Mouse (Mus musculus) ovary, postnatal 14 days (tissue): ENCODE measurements around the gene Tmem79.
"Not testable (repeated sequence)": the region's sequence is repeated elsewhere in the genome, so short reads cannot be mapped to it uniquely, and the experiment has no call there.

Experiments
- DNase-seq: peaks from one replicate; pipeline ENCODE4 v3.0.0; 2022; ENCODE audit warnings: low spot score

Gene Tmem79

DNA sequence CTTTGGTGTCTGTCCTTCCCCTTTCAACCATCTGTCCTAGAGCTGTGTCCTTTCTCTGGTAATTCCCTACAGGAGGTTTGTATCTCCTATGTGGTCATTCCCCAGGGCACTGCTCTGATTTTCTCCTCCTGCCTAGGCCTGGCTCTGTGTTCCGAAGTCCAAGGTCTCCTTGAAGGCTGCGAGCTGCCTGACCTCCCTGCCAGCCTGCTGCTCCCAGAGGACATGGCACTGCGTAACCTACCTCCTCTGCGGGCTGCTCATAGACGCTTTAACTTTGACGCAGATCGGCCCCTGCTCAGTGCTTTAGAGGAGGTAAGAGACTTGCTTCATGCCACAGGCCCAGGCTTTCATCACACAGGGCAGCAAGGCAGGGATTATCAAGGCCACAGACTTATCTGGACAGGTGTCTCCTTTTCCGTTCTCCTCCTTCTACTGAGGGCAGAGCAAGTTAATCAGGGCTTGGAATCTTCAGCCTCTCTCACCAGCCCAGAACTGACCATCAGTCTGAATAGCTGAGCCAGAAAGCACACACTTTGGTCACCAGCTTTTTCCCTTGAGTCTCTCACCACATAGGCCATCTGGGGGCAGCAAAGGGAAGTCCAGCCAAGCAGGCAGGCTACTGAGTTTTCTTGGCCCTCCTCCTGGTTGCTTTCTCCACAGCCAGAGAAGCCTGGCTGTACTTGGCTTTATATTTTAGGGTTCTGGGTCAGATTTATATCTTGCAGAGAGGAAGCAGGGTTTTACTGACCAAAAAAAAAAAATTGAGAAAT lies 18.6 kb upstream of the Tmem79 start:
- no peak for DNase-seq

DNA sequence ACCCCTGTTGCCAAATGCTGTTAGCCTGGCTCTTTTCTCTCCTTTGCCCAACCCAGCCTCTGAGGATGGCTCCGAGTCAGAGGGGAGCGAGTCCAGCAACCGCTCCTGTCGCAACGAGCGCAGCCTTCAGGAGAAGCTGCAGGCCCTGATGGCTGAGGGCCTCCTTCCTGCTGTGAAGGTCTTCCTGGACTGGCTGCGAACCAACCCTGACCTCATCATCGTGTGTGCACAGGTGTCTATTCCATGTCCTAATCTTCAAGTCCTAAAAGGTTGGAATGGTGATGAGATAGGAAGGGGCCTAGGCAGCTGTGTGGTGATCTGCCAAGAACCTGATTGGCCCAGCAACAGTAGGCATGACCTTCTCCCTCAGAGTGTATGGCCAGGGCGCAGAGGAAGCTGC lies 17.0 kb upstream of the Tmem79 start:
- DNase-seq = no peak

DNA sequence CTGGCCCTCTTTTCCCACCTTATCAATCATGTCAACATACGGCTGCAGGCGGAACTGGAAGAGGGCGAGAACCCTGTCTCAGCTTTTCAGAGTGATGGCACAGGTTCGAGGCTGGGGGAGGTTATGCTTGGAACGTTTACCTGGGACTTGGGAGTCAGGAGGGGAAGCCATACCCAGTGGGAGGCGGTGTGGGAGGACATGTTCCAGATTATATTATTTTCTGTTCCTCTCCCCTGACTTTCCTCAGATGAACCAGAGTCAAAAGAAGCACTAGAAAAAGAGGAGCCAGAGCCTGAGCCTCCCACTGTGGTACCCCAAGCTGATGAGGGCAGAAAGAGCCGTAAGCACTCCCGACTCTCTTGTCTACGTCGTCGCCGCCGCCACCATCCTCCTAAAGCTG lies 14.8 kb upstream of the Tmem79 start:
- DNase-seq = no peak

DNA sequence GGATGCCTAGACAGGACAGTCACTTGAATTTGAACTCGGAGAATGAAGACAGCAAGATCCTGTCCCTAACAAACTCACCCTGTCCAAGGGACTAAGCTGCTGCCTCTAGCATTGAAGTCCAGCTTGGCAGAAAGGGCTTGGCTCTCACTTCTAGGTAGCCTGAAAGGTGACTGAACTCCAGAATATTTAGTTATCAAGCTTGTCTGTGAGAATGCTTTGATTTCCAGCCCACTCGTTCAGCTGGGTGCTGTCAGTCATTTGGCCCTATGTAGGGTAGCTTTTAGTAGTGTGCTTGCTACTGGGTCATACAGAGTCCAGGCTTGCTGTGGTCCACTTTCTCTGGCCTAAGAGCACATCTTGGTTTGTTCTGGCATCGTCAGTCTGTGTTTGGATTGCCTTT lies 3.1 kb upstream of the Tmem79 start:
- no peak for DNase-seq

DNA sequence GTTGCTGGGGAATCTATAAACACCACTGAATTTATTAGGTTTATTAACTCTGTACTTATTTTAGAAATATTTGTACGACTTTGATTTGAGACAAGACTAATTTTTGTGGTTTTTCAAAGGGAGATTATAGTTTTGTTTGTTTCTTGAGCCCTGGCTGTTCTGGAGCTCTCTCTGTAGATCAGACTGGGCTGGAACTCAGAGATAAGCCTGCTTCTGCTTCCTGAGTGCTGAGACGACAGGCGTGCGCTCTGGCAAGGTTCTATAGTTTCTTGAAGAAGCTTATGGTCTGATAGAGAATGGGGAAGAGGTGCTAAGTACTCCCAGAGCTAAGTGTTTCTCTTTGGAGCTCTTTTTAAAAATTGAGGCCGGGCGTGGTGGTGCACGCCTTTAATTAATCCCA lies 2.4 kb upstream of the Tmem79 start:
- DNase-seq = no peak

DNA sequence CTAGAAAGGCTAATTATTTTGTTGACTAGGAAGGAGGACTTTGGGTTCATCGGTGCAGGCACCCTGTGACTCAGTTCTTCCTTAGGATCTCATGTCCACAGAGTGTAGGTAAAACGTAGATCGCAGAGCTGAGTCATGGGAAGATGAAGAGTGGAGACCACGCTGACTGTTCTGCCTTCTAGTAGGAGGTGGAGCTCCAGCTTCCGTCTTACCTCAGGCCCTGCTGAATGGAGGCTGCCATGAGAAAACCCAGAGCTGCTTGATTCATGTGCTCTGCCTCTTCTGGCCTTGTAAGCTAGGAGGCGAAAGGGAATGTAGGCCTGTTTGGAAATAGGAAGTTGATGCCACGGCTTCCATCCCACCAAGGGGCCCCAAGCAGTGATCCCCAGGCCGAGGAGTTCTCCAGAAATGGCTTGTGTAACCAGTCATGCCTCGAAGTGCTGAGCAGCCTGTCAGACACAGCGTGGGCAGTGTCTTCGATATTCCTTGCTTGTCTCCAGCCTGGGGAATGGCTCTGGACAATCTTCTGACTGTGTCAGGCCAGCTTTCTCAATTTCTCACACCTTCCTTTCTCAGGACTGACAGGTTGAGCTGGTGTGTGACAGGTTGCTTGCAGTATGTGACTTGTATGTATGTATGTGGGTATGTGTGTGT lies 1.5 kb upstream of the Tmem79 start:
- DNase-seq = no peak

DNA sequence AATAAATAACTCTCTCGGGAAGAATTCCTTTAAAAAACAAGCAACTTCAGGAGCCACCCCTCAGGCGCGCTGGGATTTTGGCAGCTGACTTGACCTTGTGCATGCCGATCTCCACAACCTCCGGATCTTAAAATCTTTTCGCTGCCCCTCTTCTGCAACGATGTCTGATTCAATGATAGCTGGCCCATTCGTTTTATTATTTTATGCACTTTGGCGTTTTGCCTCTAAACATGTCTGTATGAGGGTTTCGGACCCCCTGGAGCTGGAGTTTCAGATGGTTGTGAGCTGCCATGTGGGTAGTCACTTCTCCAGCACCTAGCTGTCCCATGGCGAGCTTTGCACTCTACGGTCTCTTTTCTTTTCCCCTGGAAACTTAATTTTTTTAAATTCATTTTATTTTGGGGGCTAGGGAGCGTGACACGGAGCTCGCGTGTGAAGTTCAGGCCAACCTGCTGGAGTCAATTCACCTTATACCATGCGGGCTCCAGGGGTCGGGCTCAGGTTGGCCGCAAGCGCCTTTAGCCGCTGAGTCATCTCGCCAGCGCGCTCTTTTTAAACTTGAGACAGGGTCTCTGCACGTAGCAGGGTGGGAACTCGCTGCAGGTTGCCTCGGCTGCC lies 403 bp downstream of the Tmem79 start:
- no peak for DNase-seq

DNA sequence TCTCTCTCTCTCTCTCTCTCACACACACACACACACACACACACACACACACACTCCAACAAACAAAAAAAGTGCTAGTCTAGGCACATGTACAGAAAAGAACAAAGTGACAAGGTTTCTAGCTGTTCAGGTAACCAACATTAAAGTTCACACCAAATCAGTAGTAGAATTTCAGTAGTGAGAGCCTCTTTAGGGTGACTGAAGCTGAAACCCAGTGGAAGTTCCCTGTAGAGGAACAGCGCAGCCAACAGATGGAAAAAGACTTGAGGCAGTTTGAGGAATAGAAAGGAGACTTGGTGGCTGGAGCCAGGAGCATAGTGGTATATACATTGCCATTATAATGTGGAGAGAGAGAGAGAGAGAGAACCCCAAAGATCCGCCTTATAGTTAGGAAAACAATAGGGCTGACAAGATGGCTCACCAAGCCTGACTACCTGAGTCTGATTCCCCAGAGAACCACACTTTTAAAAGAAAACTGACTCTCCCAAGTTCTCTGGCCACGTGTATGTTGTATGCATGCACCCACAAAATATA lies 979 bp downstream of the Tmem79 start:
- DNase-seq = no peak

DNA sequence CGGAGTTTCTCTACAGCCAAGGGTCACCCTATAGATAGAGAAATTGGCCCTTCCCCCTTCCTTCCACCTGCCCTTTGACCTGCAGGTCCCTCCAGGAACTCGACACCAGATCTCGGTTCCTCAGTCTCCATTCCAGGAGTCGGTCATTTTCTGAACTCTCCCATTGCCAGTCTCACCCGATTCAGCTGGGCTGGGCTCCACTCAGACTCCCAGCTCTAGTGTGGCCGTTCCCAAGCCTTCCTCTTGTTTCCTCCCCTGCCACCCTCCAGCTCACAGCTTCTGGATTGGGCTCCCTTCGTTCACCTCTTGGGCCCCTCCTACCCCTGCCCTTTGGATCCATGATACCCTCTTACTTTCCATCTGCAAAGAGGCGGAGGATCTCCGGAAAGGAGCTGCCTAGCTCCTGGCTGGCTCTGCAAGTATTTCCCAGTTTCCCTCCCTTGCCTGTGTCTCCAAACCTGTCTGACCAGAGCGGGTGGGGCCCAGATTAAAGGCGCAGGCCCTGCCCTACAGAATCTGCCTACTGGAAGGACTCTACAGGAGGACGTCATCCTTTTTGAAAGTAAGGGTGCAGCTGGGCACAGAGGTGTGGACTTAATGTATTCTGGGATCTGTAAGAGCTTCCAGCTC lies 1.8 kb downstream of the Tmem79 start:
- DNase-seq = no peak

DNA sequence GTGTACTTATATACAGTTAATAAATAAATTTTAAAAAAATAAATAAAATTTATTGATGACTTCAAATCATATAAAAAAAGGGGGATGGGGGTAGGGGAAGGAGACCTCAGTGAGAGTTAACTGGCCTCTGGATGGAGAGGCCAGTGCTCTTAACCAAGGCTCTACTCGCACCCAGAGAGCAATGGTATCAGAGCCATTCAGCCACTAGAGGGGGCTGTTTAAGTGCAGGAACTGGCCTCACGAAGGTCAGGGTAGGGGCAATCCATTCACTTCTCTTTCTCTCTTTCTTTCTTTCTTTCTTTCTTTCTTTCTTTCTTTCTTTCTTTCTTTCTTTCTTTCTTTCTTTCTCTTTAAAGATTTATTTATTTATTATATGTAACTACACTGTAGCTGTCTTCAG lies 4.7 kb downstream of the Tmem79 start:
- DNase-seq = no peak

DNA sequence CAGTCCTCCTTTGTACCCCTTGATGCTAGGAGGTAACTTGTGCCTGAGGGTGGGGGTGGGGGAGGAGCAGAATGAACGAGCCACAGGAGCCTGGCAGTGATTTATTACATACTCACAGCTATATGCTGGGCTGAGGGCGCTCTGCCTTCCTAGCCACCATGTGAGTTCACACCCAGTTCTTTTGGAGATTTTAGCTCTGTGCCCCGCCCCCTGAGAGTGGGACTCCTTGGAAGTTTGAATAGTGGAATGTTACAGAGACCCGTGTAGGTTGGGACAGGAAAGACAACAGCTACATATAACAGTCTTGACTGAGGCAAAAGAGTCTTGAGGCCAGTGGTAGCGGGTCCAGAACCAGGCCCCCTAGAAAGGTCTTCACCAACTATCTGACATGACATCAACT lies 7.0 kb downstream of the Tmem79 start:
- no peak for DNase-seq

DNA sequence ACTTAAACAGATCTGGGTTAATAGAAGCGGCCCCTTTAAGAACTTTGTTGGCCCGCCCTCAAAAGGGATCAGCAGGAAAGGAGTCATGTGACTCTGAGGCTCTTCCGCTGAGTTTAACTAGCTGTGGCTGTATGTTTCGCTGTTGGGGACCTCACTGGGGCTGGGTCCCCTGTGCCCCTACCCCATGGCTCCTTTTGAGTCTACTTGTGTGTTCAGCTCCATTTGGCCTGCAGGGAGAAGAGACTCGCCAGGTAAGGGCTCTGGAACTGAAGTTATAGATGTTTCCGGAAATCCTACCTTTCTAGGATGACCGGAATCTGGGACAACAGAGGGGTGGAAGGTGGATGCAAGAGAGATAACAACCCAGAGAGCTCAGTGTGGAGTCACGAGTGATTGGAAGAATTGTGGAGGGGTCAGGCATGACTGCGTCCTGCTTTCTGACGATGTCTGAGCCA lies 11.0 kb downstream of the Tmem79 start, which contains the start of gene Glmp:
Gene Glmp (plus strand): TSS at position 73 of the 455 bp plus-strand sequence.
- DNase-seq = peak; percentile 51

DNA sequence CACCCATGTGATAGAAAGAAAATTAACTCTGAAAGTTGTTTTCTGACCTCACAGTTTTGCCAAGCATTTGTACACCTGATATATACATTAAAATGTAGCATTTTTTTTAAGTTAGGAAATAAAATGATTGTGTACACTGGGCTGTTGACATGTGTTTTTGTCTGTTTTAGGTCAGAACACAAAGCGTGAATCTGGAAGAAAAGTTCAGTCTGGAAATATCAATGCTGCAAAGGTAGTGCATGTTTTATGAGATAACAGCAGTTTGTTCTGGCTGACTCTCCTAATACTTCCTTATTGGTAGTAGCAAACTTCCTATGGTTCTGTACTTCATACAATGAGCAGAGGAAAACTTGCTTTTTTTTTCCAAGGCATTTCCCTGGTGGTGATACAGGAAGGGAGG lies 36.8 kb downstream of the Tmem79 start:
- no peak for DNase-seq

DNA sequence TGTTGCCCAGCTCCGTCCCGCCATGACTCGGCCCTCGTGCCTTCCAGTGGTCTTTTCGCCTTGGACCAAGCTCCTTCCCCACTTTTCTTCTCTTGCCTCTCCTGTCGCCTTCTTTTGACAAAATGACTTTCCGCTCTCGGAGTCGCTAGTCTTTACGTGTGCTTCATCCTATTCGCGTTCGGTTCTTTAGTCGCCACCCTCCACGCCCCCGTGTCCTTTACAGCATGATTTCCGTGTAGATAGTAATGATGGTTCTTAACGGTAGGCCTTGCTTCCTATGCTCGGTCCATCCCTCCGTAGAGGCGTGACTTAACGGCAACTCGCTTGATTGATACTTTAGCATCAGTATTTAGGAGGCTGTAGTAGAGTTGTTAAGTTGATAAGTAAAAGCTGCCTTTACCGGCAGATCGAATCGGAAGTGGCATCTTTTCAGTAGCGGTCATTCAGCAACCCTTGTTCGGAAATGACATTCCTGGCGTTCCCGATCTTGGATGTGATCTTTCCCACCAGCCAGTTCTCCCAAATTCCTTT lies 38.6 kb downstream of the Tmem79 start:
- DNase-seq = no peak

DNA sequence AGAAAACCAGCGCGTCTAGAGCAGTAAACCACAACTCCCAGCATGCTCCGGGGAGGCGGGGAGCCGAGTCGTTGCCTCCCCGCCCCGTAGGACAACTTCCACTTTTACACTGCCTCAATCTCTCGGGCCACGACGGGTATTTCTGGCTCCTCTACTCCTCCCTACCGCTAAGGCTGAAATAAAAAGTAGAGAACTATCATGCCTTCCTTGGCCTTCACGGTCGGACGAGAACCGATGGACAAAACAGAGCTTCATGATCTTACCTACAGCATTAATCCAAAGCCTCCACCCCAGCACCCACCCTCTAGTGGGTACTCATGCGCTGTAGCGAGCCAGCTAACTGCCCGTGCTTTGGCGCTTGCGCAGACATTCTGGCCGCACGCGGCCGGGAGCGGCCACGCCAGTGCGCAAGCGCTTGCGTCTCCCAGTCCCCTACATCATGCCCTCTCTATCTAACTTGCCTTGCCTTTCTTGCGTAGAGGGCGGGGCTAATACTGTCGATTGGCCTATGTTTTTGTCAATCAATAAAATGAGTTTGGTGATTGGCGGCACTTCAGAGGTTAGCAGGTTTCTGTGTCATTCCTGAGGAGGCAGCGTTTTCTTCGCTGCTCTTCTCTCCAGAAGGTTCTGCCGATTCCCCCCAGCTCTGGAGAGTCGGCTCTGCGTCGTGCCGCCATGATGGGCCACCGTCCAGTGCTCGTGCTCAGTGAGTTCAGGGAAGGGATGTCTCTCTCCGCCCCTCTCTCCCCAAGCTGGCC lies 39.2 kb downstream of the Tmem79 start, which contains the start of the genes Tsacc and Cct3:
Gene Tsacc (minus strand): TSS at position 439 of the 758 bp plus-strand sequence.
Gene Cct3 (plus strand): TSS at position 556 of the 758 bp plus-strand sequence.
- DNase-seq = peak; percentile 92

DNA sequence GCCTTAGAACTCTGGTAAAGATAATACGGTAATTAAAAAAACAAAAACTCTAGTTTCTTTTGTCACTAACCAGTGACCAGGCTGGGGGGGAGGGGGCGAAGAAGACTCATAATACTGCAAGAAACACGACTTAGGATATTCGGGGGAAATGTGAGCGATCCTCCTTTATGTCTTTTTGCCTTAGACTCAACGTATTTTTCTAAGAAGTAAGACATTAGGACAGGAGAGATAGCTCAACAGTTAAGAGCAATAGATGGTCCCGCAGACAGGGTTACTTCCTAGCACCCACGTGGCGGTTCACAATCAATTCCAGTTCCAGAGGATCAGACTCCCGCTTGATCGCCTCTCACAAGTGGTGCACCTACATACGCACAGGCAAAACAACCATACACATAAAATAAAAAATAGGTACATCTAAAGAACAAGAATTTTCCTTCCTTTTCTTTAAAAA lies 39.8 kb downstream of the Tmem79 start:
- no peak for DNase-seq

DNA sequence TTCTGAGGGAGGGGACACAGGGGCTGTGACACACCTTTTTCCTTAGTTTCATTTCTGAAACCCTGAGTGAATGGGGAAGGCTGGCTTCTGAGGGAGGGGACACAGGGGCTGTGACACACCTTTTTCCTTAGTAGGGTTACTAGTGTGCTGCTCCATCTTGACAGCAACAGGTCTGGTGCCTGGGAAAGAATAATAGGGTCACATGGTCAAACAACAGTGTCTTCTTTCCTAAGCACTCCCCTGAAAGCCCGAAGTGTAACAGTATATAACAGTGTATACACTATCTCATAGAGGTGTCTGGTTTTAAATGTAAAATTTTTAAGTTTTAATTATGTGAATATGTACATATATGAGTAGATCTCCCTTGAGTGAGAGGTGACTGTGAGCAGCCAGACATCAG lies 40.7 kb downstream of the Tmem79 start:
- not testable (repeated sequence) for DNase-seq

DNA sequence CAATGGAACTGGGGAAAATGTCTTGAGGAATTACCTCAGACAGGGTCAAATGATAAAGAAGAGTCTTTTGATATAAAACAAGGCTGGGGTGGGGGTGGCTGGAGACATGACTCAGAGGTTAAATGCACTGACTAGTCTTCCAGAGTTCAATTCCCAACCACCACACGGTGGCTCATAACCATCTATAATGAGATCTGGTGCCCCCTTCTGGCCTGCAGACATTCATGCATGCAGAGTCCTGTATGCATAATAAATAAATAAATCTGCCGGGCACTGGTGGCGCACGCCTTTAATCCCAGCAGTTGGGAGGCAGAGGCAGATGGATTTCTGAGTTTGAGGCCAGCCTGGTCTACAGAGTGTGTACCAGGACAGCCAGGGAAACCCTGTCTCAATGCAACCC lies 44.0 kb downstream of the Tmem79 start:
- DNase-seq = no peak

DNA sequence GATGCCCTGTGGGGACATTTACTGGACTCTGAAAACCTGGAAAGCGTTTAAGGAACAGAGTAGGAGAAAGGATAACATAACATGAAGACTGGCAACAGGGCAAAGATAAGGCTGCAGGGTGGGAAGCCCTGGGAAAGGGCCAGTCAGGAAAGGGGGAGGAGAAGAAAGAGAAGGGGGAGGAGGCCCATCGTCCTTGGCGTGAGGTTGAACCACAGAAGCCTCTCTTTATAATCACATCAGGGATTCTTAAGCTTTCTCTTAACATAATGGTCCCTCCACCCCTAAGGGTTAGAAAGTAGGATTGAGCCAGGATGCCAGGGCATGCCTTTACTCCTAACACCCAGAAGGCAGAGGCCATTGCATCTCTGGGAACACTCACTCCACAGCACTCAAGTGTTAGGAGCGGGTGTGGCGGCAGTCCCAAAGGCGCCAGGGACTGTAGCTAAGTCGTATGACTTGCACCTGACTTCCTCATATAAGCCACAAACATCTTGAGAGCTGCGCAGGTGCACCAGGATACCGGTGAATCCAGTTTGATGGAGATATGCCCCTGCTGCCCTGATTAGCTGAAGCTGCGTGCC lies 47.7 kb downstream of the Tmem79 start:
- DNase-seq = not testable (repeated sequence)

DNA sequence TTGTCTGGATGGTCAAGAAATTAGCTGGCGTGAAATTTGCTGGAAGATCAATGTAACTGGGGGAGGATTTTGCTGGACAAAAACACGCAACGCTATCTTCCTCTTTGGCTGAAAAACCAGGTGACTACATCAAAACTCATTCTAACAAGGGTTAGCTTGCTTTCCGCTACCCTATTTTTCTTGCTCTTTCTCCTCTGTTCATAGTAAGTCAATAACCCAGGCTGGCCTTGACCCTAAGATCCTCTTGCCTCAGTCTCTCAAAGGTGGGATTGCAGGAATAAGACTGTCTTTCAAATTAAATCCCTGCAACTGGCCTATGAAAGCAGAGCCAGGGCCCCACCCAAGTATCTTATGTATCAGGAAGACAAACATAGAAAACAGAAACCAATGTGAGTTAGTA lies 48.8 kb downstream of the Tmem79 start, which contains the start of gene Gm38392:
Gene Gm38392 (minus strand): TSS at position 101 of the 400 bp plus-strand sequence.
- DNase-seq = no peak

DNA sequence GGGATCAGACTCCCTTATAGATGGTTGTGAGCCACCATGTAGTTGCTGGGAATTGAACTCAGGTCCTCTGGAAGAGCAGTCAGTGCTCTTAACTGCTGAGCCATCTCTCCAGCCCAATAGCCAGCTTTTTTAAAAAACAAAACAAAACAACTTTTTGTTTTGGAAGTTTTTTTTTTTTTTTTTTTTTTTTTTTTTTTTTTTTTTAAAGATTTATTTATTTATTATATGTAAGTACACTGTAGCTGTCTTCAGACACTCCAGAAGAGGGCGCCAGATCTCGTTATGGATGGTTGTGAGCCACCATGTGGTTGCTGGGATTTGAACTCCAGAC lies 50.4 kb downstream of the Tmem79 start:
- not testable (repeated sequence) for DNase-seq
